Mouse (Mus musculus): Measurements from ENCODE around the gene Serinc5.
"Not testable (repeated sequence)": the region's sequence is repeated elsewhere in the genome, so short reads cannot be mapped to it uniquely, and the experiment has no call there.

Gene Serinc5

GRCm38 (mm10) chr13:92610311-92611221, at the start of gene Serinc5:
Serinc5 (plus strand) TSS chr13:92611091.
- DNase-seq (ENCODE audit: low spot score): peak; percentile 96

- no peak for DNase-seq (ENCODE audit: low spot score)
Observed at GRCm38 (mm10) chr13:92576072-92576471, 34.8 kb upstream of the Serinc5 start, which contains the start of gene Spz1. Spz1 (minus strand) TSS chr13:92576172.

GRCm38 (mm10) chr13:92576688-92577087, 34.2 kb upstream of the Serinc5 start:
- DNase-seq (ENCODE audit: low spot score): no peak

- no peak for DNase-seq (ENCODE audit: low spot score)
Observed at GRCm38 (mm10) chr13:92578210-92578609, 32.7 kb upstream of the Serinc5 start.

- peak; percentile 87 for DNase-seq (ENCODE audit: low spot score)
Observed at GRCm38 (mm10) chr13:92580220-92581043, 30.5 kb upstream of the Serinc5 start.

GRCm38 (mm10) chr13:92584094-92584717, 26.7 kb upstream of the Serinc5 start:
- no peak for DNase-seq (ENCODE audit: low spot score)

- no peak for DNase-seq (ENCODE audit: low spot score)
Observed at GRCm38 (mm10) chr13:92588704-92589103, 22.2 kb upstream of the Serinc5 start.

GRCm38 (mm10) chr13:92589255-92589654, 21.6 kb upstream of the Serinc5 start:
- DNase-seq (ENCODE audit: low spot score): no peak

GRCm38 (mm10) chr13:92591225-92591624, 19.7 kb upstream of the Serinc5 start:
- no peak for DNase-seq (ENCODE audit: low spot score)

- peak; percentile 62 for DNase-seq (ENCODE audit: low spot score)
Observed at GRCm38 (mm10) chr13:92592268-92592785, 18.6 kb upstream of the Serinc5 start.

GRCm38 (mm10) chr13:92592786-92593635, 17.9 kb upstream of the Serinc5 start:
- DNase-seq (ENCODE audit: low spot score): peak; percentile 82

- peak; percentile 78 for DNase-seq (ENCODE audit: low spot score)
Observed at GRCm38 (mm10) chr13:92593731-92594396, 17.0 kb upstream of the Serinc5 start.

- no peak for DNase-seq (ENCODE audit: low spot score)
Observed at GRCm38 (mm10) chr13:92594481-92594880, 16.4 kb upstream of the Serinc5 start.

GRCm38 (mm10) chr13:92594907-92595306, 16.0 kb upstream of the Serinc5 start:
- DNase-seq (ENCODE audit: low spot score): no peak

GRCm38 (mm10) chr13:92595424-92595823, 15.5 kb upstream of the Serinc5 start:
- no peak for DNase-seq (ENCODE audit: low spot score)

GRCm38 (mm10) chr13:92605306-92605705, 5.6 kb upstream of the Serinc5 start:
- not testable (repeated sequence) for DNase-seq (ENCODE audit: low spot score)

GRCm38 (mm10) chr13:92609486-92610310, 1.2 kb upstream of the Serinc5 start:
- DNase-seq (ENCODE audit: low spot score): peak; percentile 66

GRCm38 (mm10) chr13:92611254-92611784, 428 bp downstream of the Serinc5 start:
- peak; percentile 65 for DNase-seq (ENCODE audit: low spot score)

- no peak for DNase-seq (ENCODE audit: low spot score)
Observed at GRCm38 (mm10) chr13:92611917-92612316, 1.0 kb downstream of the Serinc5 start.
